Mouse (Mus musculus) lung, postnatal 0 days (tissue): Measurements from ENCODE around the gene Ddx6.

Experiments used
- CTCF ChIP-seq: IDR thresholded peaks from 2 replicates; pipeline ENCODE4 v1.5.1; 2016; ENCODE audit warnings: antibody characterized with exemption, mild to moderate bottlenecking
- EP300 ChIP-seq: IDR thresholded peaks from 2 replicates; pipeline ENCODE4 v1.6.1; 2016; ENCODE audit warnings: antibody characterized with exemption, mild to moderate bottlenecking, control low read depth

DNA sequence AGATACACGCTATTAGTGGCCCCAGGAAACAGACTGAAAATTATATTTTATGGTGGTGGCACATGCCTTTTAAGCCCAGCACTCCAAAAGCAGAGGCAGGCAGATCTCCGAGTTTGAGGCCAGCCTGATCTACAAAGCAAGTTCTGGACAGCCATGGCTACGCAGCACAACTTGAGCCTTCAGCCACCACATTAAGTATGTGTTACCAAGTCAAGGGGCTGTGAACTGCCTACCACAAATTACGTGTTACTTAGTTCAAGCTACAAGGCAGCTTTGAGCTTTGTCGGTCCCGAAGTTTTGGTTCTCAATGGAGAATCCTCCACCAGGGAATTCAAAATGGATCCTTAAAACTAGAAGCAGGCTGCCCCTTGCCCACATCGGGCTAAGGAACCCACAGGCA is 38.4 kb downstream of the Ddx6 start:
- TF ChIP-seq CTCF (no peak), EP300 (no peak)
